ENCODE assay signal across 17 mouse cellular contexts in the genomic region with DNA sequence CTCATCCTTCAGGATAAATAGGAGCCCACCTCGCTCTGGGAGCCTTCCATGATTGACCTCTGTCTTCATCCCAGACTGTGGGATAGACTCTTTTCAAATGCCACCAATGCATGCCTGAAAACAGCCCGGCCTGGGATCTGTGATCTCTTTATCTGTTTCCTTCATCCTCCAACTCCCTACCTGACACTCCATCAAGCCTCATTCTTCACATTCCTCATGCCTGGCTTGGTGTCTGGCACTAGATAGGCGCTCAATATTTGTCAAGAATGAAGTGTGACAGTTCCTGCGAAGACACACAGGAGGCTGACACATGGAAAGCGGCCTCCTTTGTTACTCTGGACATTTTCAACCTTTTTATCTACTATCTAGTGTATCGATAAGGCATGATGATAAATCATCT. TPM values are rescaled to one million over a fixed set of nuclear protein-coding genes. Genes with fewer than 3 reads are reported as not detected.
DNase-seq lines count a peak whose midpoint lies in the region; ATAC-seq and TF ChIP-seq lines count a peak whose summit lies in the region.
"Had no signal": no experiment of that assay in that cellular context is flagged by ENCODE, and none has a peak within 500 bp of the region (broad histone marks: within the 10 kb centered on the region; RNA-seq: fewer than 3 reads in every experiment).

No protein-coding gene starts in this region.

- H3K4me1 ChIP-seq in heart, embryonic 10.5 days, result peaks cover 24% of the 10 kb centered on the region
- H3K4me1 ChIP-seq in liver, embryonic 13.5 days (replicated peaks), result 0 out of 2 replicates have a peak, but pooled peaks cover 8% of the 10 kb centered on the region
- 0 out of 2 replicates have a peak, but pooled peaks cover 5% of the 10 kb centered on the region for H3K4me1 ChIP-seq in embryonic facial prominence, embryonic 15.5 days
- H3K4me1 ChIP-seq in stomach, embryonic 16.5 days (ENCODE audit: control insufficient read depth, insufficient read depth, low read length), result peaks cover 10% of the 10 kb centered on the region; the same call in 1 of the 2 replicates
- H3K4me1 ChIP-seq: neural tube, embryonic 12.5 days had no signal

- peak overlapping the region; percentile 72 for H3K27ac ChIP-seq in heart, embryonic 10.5 days
- 0 out of 2 replicates have a peak overlapping the region, but pooled peaks have one; percentile 12 for H3K27ac ChIP-seq in liver, embryonic 13.5 days
- peak overlapping the region; percentile 35 for H3K27ac ChIP-seq in embryonic facial prominence, embryonic 15.5 days (replicated peaks)
- peak overlapping the region; percentile 75 for H3K27ac ChIP-seq in stomach, embryonic 16.5 days (ENCODE audit: low read length)
- H3K27ac ChIP-seq in left cerebral cortex, adult 2 months, result no peak overlapping the region
- H3K27ac ChIP-seq: liver, embryonic 14.5 days; neural tube, embryonic 12.5 days had no signal

- no peak for TF ChIP-seq CTCF in left cerebral cortex, adult 2 months (IDR thresholded peaks at IDR 0.05)

- 28% methylated on average over 6 of the region's 6 CpGs for WGBS in heart, embryonic 10.5 days
- 50% methylated on average over 6 of the region's 6 CpGs for WGBS in liver, embryonic 13.5 days (ENCODE audit: insufficient replicate concordance)
- 60% methylated on average over 6 of the region's 6 CpGs for WGBS in embryonic facial prominence, embryonic 15.5 days
- WGBS in stomach, embryonic 16.5 days, result 57% methylated on average over 6 of the region's 6 CpGs

- peak; percentile 76 for DNase-seq in heart, embryonic 10.5 days (ENCODE audit: low spot score)
- DNase-seq in heart, postnatal 25 days (ENCODE audit: low spot score), result no peak
- DNase-seq in liver, embryonic 13.5 days, result no peak
- no peak for DNase-seq in liver
- DNase-seq in left cerebral cortex, adult 2 months (ENCODE audit: extremely low spot score in 1 of 2, low spot score in 2 of 2), result no peak
- DNase-seq: adrenal gland, postnatal 25 days; cerebellum, postnatal 36 days; gastrocnemius, postnatal 36 days; right cerebral cortex, postnatal 4 days; thymus, postnatal 36 days had no signal

- H3K36me3 ChIP-seq in heart, embryonic 10.5 days, result no peaks in the 10 kb centered on the region
- no peaks in the 10 kb centered on the region for H3K36me3 ChIP-seq in liver, embryonic 13.5 days
- no peaks in the 10 kb centered on the region for H3K36me3 ChIP-seq in embryonic facial prominence, embryonic 15.5 days
- no peaks in the 10 kb centered on the region for H3K36me3 ChIP-seq in stomach, embryonic 16.5 days (ENCODE audit: control insufficient read depth, insufficient read depth, low read length)
- H3K36me3 ChIP-seq: G1E; neural tube, embryonic 12.5 days had no signal

- no peaks in the 10 kb centered on the region for H3K27me3 ChIP-seq in heart, embryonic 10.5 days (ENCODE audit: insufficient read depth, poor library complexity, severe bottlenecking)
- no peaks in the 10 kb centered on the region for H3K27me3 ChIP-seq in liver, embryonic 13.5 days
- H3K27me3 ChIP-seq in embryonic facial prominence, embryonic 15.5 days, result no peaks in the 10 kb centered on the region
- no peaks in the 10 kb centered on the region for H3K27me3 ChIP-seq in stomach, embryonic 16.5 days (ENCODE audit: control insufficient read depth, insufficient read depth, low read length)
- H3K27me3 ChIP-seq: neural tube, embryonic 12.5 days had no signal

- no peaks in the 10 kb centered on the region for H3K9me3 ChIP-seq in heart, embryonic 10.5 days
- H3K9me3 ChIP-seq in liver, embryonic 13.5 days (replicated peaks), result no peaks in the 10 kb centered on the region
- no peaks in the 10 kb centered on the region for H3K9me3 ChIP-seq in embryonic facial prominence, embryonic 15.5 days (replicated peaks)
- no peaks in the 10 kb centered on the region for H3K9me3 ChIP-seq in stomach, embryonic 16.5 days (replicated peaks; ENCODE audit: control insufficient read depth, low read length)
- H3K9me3 ChIP-seq: G1E; neural tube, embryonic 12.5 days had no signal

- no peak for ATAC-seq in liver, embryonic 13.5 days (ENCODE audit: low read depth)
- ATAC-seq in embryonic facial prominence, embryonic 15.5 days (ENCODE audit: insufficient number of reproducible peaks, low FRiP score, low TSS enrichment, low read depth), result no peak
- ATAC-seq in stomach, embryonic 16.5 days (ENCODE audit: insufficient read depth, low FRiP score), result no peak
- ATAC-seq: midbrain, embryonic 16.5 days had no signal

- intact Hi-C loops in heart, postnatal 25 days (cut with DNase I), result no loop called here
- intact Hi-C loops in left cerebral cortex, adult 2 months (cut with DNase I), result no loop called here

- H3K4me2 ChIP-seq in liver, embryonic 13.5 days, result no peak overlapping the region
- no peak overlapping the region for H3K4me2 ChIP-seq in embryonic facial prominence, embryonic 15.5 days (replicated peaks)
- no peak overlapping the region for H3K4me2 ChIP-seq in stomach, embryonic 16.5 days (ENCODE audit: low read depth, low read length)
- H3K4me2 ChIP-seq: neural tube, embryonic 12.5 days had no signal

- H3K4me3 ChIP-seq in heart, embryonic 10.5 days, result no peak overlapping the region
- no peak overlapping the region for H3K4me3 ChIP-seq in liver, embryonic 13.5 days (replicated peaks)
- no peak overlapping the region for H3K4me3 ChIP-seq in embryonic facial prominence, embryonic 15.5 days (replicated peaks)
- no peak overlapping the region for H3K4me3 ChIP-seq in stomach, embryonic 16.5 days (replicated peaks; ENCODE audit: low read length)
- no peak overlapping the region for H3K4me3 ChIP-seq in left cerebral cortex, adult 2 months
- H3K4me3 ChIP-seq: erythroblast, embryonic 14.5 days; neural tube, embryonic 12.5 days had no signal

- H3K9ac ChIP-seq in liver, embryonic 13.5 days, result no peak overlapping the region
- no peak overlapping the region for H3K9ac ChIP-seq in embryonic facial prominence, embryonic 15.5 days
- no peak overlapping the region for H3K9ac ChIP-seq in stomach, embryonic 16.5 days (ENCODE audit: low read length)
- H3K9ac ChIP-seq: liver, embryonic 14.5 days; neural tube, embryonic 12.5 days had no signal

RNA-seq across cellular contexts. Expression of a gene that starts 9.9 kb away (rescaled TPM):
- 12.5 and 15.3 TPM in 2 replicates for polyA plus RNA-seq in heart, embryonic 10.5 days (2016; fragmentation: Nextera tagmentation; extraction: Ambion mirVana)
- total RNA-seq in heart, postnatal 25 days (2021), result 1 to 10 TPM; 1.9 to 3.1 TPM
- polyA plus RNA-seq in liver, embryonic 13.5 days (2015; fragmentation: Nextera tagmentation; extraction: Ambion mirVana), result 5.2 and 7.3 TPM in 2 replicates
- polyA plus RNA-seq in embryonic facial prominence, embryonic 15.5 days (2015; fragmentation: Nextera tagmentation; extraction: Ambion mirVana), result 30.9 and 33.1 TPM in 2 replicates
- polyA plus RNA-seq in stomach, embryonic 16.5 days (2015; fragmentation: Nextera tagmentation; extraction: Ambion mirVana), result 8.8 and 11.6 TPM in 2 replicates
- 1 to 10 TPM; 6.5 to 9.2 TPM for total RNA-seq in left cerebral cortex, adult 2 months (2021)

RNA-seq across cellular contexts. Expression of a gene that starts 19.9 kb away (rescaled TPM):
- 3,213 and 4,348 TPM in 2 replicates for polyA plus RNA-seq in heart, embryonic 10.5 days (2016; fragmentation: Nextera tagmentation; extraction: Ambion mirVana)
- 10 to 100 TPM; 12.3 to 15.2 TPM for total RNA-seq in heart, postnatal 25 days (2021)
- polyA plus RNA-seq in liver, embryonic 13.5 days (2015; fragmentation: Nextera tagmentation; extraction: Ambion mirVana), result 185 and 233 TPM in 2 replicates
- polyA plus RNA-seq in embryonic facial prominence, embryonic 15.5 days (2015; fragmentation: Nextera tagmentation; extraction: Ambion mirVana), result 1,312 and 1,376 TPM in 2 replicates
- 746 and 846 TPM in 2 replicates for polyA plus RNA-seq in stomach, embryonic 16.5 days (2015; fragmentation: Nextera tagmentation; extraction: Ambion mirVana)
- 100 to 1,000 TPM in 1 of 2 experiments, 10 to 100 TPM in 1; 90.5 to 129 TPM for total RNA-seq in left cerebral cortex, adult 2 months (2021)
